Mouse (Mus musculus) olfactory bulb, adult 2 months (tissue): ENCODE measurements around the gene OR5BS1P. TPM values are rescaled to one million over a fixed set of nuclear protein-coding genes. Genes with fewer than 3 reads are reported as not detected.

ENCODE experiments used
- H3K27ac ChIP-seq: fragments of 200-500 bp; 2 replicates; pipeline ENCODE4 v1.5.1; 2012; ENCODE audit warnings: low read depth, low read length; ENCODE audit not compliant: insufficient read depth
- H3K4me1 ChIP-seq: fragments of 200-500 bp; 2 replicates; pipeline ENCODE4 v1.6.1; 2012; ENCODE audit warnings: low read length; ENCODE audit not compliant: control insufficient read depth, insufficient read depth
- H3K4me3 ChIP-seq: fragments of 200-500 bp; 2 replicates; pipeline ENCODE4 v1.5.1; 2012; ENCODE audit warnings: mild to moderate bottlenecking, low read depth, low read length, moderate library complexity; ENCODE audit not compliant: insufficient read depth
- CTCF ChIP-seq: fragments of 200-500 bp; IDR thresholded peaks from 2 replicates; pipeline ENCODE4 v1.5.1; 2012; ENCODE audit warnings: low read depth, mild to moderate bottlenecking, low read length, moderate library complexity; ENCODE audit not compliant: insufficient read depth
- POLR2A ChIP-seq: fragments of 200-500 bp; IDR thresholded peaks from 2 replicates; pipeline ENCODE4 v1.6.1; 2012; ENCODE audit warnings: mild to moderate bottlenecking, low read depth, low read length, moderate library complexity; ENCODE audit not compliant: insufficient read depth
- WGBS: fragments of 180-500 bp; shearing (Covaris S2); methylation state at CpG from one replicate; pipeline ENCODE4 v1.1.7; 2018; 5-methylcytosine and 5-hydroxymethylcytosine counted together
- polyA plus RNA-seq: library from polyadenylated mRNA; stranded (reverse); fragments of >200 nt; gene quantifications from 2 replicates; pipeline ENCODE4 v1.2.4, GENCODE M21; 2012; ENCODE audit warnings: low replicate concordance; ENCODE audit not compliant: missing spikeins, insufficient read depth, insufficient read length

The OR5BS1P gene
- polyA plus RNA-seq, 1 experiment = not detected

DNA sequence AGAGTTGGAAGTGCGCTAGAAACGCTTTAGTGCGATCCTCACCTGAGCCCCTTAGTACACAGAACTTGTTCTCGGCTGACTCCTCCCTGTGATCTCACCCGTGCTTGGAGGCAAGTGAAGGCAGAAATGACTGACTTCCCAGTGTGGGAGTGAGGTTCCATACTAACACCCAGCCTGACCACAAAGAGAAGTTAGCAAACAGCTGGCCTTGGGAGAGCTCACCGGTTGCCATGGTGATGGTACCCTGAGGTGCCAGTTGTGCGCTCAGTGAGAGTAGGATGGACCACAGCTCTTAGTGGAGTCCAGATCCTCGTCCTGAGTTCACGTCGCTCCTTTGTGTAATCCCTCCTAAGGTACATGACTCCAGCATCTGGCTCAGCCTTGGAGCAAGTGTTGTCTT, 5.3 kb downstream of the OR5BS1P start:
- peaks cover 4% of the 10 kb centered on the region; the same call in 1 of the 2 replicates for H3K4me1 ChIP-seq
- no peak overlapping the region for H3K4me3 ChIP-seq
- no peak overlapping the region for H3K27ac ChIP-seq
- WGBS = 83% methylated on average over 10 of the region's 10 CpGs
- TF ChIP-seq CTCF (no peak), POLR2A (no peak)

DNA sequence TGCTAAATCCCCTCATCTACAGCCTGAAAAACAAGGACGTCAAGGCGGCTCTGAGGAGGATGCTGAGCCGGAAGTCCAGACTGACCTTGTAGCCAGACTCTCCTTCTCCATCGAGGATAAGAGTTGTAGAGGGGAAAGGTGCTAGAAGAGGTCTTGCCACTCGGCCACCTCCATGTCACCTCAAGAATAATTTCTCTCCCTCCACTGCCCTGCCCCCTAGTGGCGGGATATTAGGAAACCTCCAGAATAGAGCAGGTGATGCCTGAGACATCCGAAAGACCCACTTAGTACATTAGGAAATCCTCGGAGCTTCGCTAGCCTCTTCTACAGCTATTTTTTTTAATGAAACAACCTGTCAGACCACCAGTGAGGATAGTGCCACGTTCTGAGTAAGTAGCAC, 5.7 kb downstream of the OR5BS1P start:
- H3K4me3 ChIP-seq = no peak overlapping the region
- 61% methylated on average over 10 of the region's 10 CpGs for WGBS
- no peak for TF ChIP-seq POLR2A
- no peak; the same call in 1 of the 2 replicates for TF ChIP-seq CTCF
- peaks cover 4% of the 10 kb centered on the region; the same call in 1 of the 2 replicates for H3K4me1 ChIP-seq
- H3K27ac ChIP-seq = no peak overlapping the region

DNA sequence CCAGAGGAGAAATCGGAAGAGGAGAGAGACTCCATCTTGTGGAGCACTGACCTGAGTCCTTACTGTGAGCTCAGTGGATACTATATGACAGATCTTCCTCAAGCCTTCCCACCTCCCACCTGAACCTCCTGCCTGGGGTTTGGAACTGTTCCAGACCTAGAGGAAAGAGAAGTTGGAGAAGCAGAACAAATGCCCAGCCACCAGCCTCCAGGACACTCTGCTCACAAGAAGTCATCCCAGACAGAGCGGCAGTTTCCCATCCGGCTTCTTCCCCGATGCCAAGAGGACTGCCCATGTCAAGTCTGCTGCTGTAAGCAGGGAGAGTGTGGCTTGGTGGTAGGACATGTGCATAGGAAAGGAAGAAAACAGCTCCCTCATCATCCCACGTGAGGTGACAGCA, 6.6 kb downstream of the OR5BS1P start:
- WGBS = 73% methylated on average over 5 of the region's 5 CpGs
- peaks cover 4% of the 10 kb centered on the region; the same call in 1 of the 2 replicates for H3K4me1 ChIP-seq
- H3K27ac ChIP-seq = no peak overlapping the region
- TF ChIP-seq POLR2A (no peak), CTCF (no peak)
- no peak overlapping the region for H3K4me3 ChIP-seq

DNA sequence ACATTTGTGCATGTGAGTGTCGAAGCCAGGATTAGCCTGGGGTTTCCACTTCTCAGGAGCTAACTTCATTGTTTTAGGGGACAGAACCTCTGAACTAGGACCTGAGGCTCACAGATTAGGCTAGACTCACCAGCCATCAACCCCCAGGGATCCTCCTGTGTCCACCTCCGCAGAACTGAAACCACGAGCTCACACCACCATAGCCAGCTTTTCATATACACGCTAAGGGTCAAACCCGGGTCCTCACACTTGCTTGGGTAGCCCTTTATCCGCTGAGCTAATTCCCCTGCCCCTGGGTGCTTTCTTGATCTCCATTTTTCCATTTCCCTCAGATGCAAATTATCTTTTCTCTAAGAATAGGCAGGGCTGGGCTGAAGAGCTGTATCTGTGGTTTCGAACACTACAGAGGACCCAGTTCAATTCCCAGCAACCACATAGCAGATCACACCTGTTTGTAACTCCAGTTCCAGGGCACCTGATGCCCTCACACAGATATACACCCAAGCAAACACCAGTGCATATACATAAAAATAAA, 9.9 kb downstream of the OR5BS1P start:
- Histone ChIP-seq H3K4me1 (peaks cover 4% of the 10 kb centered on the region; the same call in 1 of the 2 replicates), H3K27ac (no peak overlapping the region), H3K4me3 (no peak overlapping the region)
- WGBS = 76% methylated on average over 7 of the region's 7 CpGs
- TF ChIP-seq POLR2A (no peak), CTCF (no peak)

DNA sequence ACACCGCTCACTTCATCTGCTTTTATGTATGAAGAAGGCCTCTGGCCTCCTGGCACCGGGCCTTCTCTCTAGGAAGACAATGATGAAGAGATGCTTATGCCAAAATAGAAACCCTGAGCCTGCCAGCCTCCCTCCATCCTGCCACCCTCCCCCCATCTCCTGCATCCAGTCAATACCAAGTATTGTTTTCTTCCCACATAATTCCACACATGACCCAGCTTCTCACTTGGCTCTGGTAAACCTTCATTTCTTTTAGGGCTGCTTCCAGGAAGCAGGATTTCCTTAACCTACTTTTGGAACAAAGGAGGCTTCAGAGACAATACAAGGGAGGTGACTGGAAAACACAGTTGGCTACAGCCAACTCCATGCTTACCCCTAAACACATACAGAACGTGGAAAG, 13.0 kb downstream of the OR5BS1P start, which contains the start of gene Lalba:
Gene Lalba (minus strand): TSS at position 21 of the 400 bp plus-strand sequence.
- WGBS = 41% methylated on average over 3 of the region's 3 CpGs
- Histone ChIP-seq H3K27ac (no peak within 1 kb of the TSS), H3K4me1 (no peaks in the 10 kb centered on the region), H3K4me3 (no peak within 1 kb of the TSS)
- TF ChIP-seq CTCF = no peak

DNA sequence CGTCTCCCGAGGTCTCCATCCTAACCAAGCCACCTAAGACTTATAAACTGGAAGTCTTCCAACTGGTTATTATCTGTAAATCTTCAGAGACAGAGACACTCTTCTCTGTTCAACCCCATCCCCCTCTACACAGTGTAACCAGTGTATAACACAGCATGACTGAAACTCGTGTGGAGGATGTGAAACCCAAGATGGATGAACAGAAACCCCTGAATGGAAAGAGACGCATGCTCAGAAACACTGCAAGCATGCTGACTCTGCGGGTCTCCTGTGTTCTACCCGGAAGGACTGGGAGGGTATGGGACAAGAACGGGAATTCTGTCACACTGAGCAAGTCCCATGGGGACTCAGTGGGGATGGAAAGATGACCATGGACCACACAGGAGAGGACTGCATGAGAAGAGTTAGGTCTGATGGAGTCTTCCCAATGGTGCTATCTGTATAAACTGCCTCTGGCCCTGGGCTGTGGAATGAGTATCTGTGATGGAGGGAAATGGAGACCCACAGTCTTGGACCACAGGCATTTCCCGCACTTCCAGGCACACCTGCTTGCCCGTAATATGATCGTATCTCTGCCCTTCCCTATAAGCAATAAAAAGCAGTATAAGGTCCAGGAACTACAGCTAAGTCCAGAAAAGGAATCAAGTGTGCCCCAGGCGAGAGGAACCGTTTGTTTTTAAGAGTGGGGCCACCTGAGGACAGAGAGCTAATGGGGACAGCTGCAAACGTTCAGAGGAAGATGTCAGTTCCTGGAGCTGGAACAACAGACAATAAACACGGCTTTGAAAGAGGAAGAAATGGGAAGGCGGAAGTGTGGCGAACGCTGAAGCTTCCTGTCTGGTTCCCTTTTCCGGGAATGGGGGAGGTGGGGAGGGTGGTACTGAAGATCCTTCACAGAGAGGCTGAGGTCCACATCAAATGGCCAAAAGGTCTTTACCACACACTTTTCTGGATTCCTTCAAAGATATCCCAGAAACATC, 14.5 kb downstream of the OR5BS1P start:
- TF ChIP-seq CTCF (no peak), POLR2A (no peak)
- Histone ChIP-seq H3K27ac (no peak overlapping the region), H3K4me3 (no peak overlapping the region), H3K4me1 (no peaks in the 10 kb centered on the region)
- 64% methylated on average over 18 of the region's 18 CpGs for whole genome bisulfite sequencing

DNA sequence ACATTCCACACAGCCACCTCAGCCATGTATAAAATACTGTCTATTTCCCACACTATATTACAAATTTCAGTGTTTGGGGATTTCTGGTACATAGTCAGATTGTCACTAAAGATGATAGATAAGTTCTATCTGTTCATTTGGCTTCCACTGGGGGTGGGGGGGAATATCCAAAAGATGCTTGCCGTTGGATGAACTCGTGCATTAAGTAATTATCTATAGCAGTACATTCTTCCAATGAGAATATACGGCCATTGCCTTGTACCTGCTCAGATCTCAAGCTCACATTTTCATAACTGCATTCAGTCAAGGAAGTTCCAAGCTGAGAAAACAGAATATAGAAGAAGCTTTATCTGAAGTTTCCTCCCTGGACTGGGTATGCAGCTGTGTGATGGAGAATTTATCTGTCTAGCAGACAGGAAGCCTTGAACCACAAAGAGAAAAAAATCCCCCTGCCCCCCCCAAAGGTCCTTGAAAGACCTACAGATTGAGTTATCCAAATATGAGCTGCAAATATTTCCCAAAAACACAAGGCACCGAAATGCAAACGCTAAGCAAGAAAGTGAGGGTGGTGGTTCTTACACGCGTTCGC, 16.8 kb downstream of the OR5BS1P start:
- TF ChIP-seq CTCF = no peak
- TF ChIP-seq POLR2A = no peak
- no peak overlapping the region for H3K4me3 ChIP-seq
- no peaks in the 10 kb centered on the region for H3K4me1 ChIP-seq
- H3K27ac ChIP-seq = no peak overlapping the region
- WGBS = 96% methylated on average over 8 of the region's 8 CpGs

DNA sequence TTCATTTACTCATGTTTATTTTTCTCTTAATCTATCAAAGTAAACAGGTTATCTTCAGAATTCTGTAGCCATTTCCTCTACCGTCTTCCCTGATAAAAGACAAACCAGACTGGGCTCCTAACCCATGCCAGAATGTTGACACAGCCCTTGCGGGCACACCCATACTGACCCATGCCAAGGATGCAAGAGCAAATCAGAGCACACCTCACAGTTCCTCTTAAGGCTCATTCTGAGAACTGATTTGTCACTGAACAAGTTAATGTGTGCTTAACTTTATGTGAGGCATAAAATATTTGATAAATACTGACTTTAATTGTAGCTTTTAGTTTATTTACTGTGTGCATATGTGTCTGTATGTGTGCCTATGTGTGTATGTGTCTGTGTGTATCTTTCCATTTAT, 21.6 kb downstream of the OR5BS1P start:
- H3K27ac ChIP-seq = no peak overlapping the region
- H3K4me3 ChIP-seq = no peak overlapping the region
- TF ChIP-seq POLR2A (no peak), CTCF (no peak)
- H3K4me1 ChIP-seq = peaks cover 2% of the 10 kb centered on the region; the same call in 1 of the 2 replicates
- 90% methylated on average over 2 of the region's 2 CpGs for WGBS

DNA sequence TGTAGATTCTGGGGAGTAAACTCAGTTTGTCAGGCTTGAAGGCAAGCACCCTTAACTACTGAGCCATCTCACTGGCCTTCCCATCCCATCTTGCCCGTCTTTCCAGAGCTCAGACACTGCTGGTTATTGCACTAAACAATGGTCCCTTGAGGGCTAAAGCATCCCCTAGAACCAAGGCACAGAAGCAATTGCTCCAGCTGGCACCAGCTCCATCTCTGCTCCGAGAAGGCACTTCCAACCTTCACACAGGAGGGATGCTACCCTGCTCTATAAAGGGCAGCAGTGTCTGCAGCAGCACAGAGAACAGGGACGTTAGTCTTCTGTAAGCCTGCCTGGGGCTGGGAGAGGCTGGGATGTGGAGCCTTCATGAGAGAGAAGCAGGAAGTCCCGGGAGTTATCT, 22.4 kb downstream of the OR5BS1P start, which contains the start of gene Olfr279:
Gene Olfr279 (plus strand): TSS at position 301 of the 400 bp plus-strand sequence.
- Histone ChIP-seq H3K27ac (no peak within 1 kb of the TSS), H3K4me3 (no peak within 1 kb of the TSS), H3K4me1 (peaks cover 2% of the 10 kb centered on the region; the same call in 1 of the 2 replicates)
- WGBS = 65% methylated on average over 4 of the region's 4 CpGs
- TF ChIP-seq POLR2A (no peak), CTCF (no peak)
